Mouse (Mus musculus) retina, postnatal 1 day (tissue): ENCODE measurements around the gene Usp8.

ENCODE experiments used
- DNase-seq: peaks from one replicate; pipeline ENCODE4 v3.0.0-alpha.2; 2012

Gene Usp8

GRCm38 (mm10) chr2:126743389-126743788 lies 36.3 kb downstream of the Usp8 start:
- DNase-seq = no peak

GRCm38 (mm10) chr2:126755664-126756063 lies 48.5 kb downstream of the Usp8 start:
- DNase-seq = no peak

- DNase-seq = no peak
These were observed 52.2 kb downstream of the Usp8 start for GRCm38 (mm10) chr2:126759351-126759750.

- DNase-seq = peak; percentile 48
These were observed 58.9 kb downstream of the Usp8 start for GRCm38 (mm10) chr2:126765867-126766582.

GRCm38 (mm10) chr2:126767599-126767998 lies 60.5 kb downstream of the Usp8 start:
- DNase-seq = no peak

- no peak for DNase-seq
These were observed 61.1 kb downstream of the Usp8 start for GRCm38 (mm10) chr2:126768194-126768593.

GRCm38 (mm10) chr2:126769431-126770181 lies 62.5 kb downstream of the Usp8 start:
- no peak for DNase-seq

- no peak for DNase-seq
These were observed 65.1 kb downstream of the Usp8 start for GRCm38 (mm10) chr2:126772217-126772616.

GRCm38 (mm10) chr2:126775951-126776350 lies 68.8 kb downstream of the Usp8 start:
- DNase-seq = no peak

GRCm38 (mm10) chr2:126776416-126776815 lies 69.3 kb downstream of the Usp8 start:
- DNase-seq = no peak

- no peak for DNase-seq
These were observed 71.7 kb downstream of the Usp8 start for GRCm38 (mm10) chr2:126778806-126779205.

- DNase-seq = no peak
These were observed 73.2 kb downstream of the Usp8 start for GRCm38 (mm10) chr2:126780286-126780685.

GRCm38 (mm10) chr2:126781478-126781877 lies 74.3 kb downstream of the Usp8 start:
- no peak for DNase-seq

- peak; percentile 52 for DNase-seq
These were observed 75.3 kb downstream of the Usp8 start for GRCm38 (mm10) chr2:126782433-126782832.

GRCm38 (mm10) chr2:126783370-126783769 lies 76.2 kb downstream of the Usp8 start, which contains the start of gene Usp50:
Gene Usp50, minus strand, starts transcription at chr2:126783470.
- DNase-seq = no peak

GRCm38 (mm10) chr2:126787721-126788342 lies 80.7 kb downstream of the Usp8 start:
- no peak for DNase-seq

GRCm38 (mm10) chr2:126792611-126793010 lies 85.5 kb downstream of the Usp8 start:
- no peak for DNase-seq

- DNase-seq = no peak
These were observed 88.6 kb downstream of the Usp8 start for GRCm38 (mm10) chr2:126795708-126796107.

GRCm38 (mm10) chr2:126798455-126798854 lies 91.3 kb downstream of the Usp8 start:
- DNase-seq = no peak

GRCm38 (mm10) chr2:126801980-126802379 lies 94.9 kb downstream of the Usp8 start:
- no peak for DNase-seq
